In genomic region chr10:87816861-87817260, GRCm38 (mm10) we compare ENCODE assay signal across 35 mouse cellular contexts. TPM values are rescaled to one million over a fixed set of nuclear protein-coding genes. Genes with fewer than 3 reads are reported as not detected.
DNase-seq lines count a peak whose midpoint lies in the region; ATAC-seq and TF ChIP-seq lines count a peak whose summit lies in the region.
"Had no signal": no experiment of that assay in that cellular context is flagged by ENCODE, and none has a peak within 500 bp of the region (broad histone marks: within the 10 kb centered on the region; RNA-seq: fewer than 3 reads in every experiment).

No protein-coding gene starts in this region.

- H3K36me3 ChIP-seq in CH12.LX (replicated peaks in 1 of 2; ENCODE audit: control insufficient read depth in 1 of 2, insufficient read depth in 1 of 2, low read length in 1 of 2): no peaks in the 10 kb centered on the region
- H3K36me3 ChIP-seq in forebrain, postnatal 0 days (ENCODE audit: insufficient read depth): no peaks in the 10 kb centered on the region
- H3K36me3 ChIP-seq in midbrain, postnatal 0 days (ENCODE audit: insufficient read depth, low read length): no peaks in the 10 kb centered on the region
- H3K36me3 ChIP-seq: hindbrain, embryonic 12.5 days; intestine, embryonic 15.5 days; limb, embryonic 13.5 days; midbrain, embryonic 13.5 days; neural tube, embryonic 15.5 days had no signal

- in situ Hi-C loops in CH12.LX (cut with MboI; ENCODE audit: low pct_ligation_motif_present, low pct_unique_long_range_greater_than_20kb, low sequenced_read_pairs): no loop called here

- H3K4me2 ChIP-seq in CH12.LX (ENCODE audit: insufficient read depth, low read depth, poor library complexity, severe bottlenecking): 0 out of 2 replicates have a peak overlapping the region, but pooled peaks have one; percentile 65
- H3K4me2 ChIP-seq in forebrain, postnatal 0 days (ENCODE audit: low read depth): no peak overlapping the region
- H3K4me2 ChIP-seq in midbrain, postnatal 0 days (ENCODE audit: low read depth, low read length, poor library complexity, severe bottlenecking): no peak overlapping the region
- H3K4me2 ChIP-seq: heart, embryonic 11.5 days; hindbrain, embryonic 12.5 days; intestine, embryonic 15.5 days; limb, embryonic 13.5 days; liver, embryonic 11.5 days; midbrain, embryonic 13.5 days; neural tube, embryonic 15.5 days had no signal

- ATAC-seq in frontal cortex, adult (ENCODE audit: low TSS enrichment): peak; percentile 34; the same call in 1 of the 2 replicates
- ATAC-seq in forebrain, postnatal 0 days: peak; percentile 67
- no peak for ATAC-seq in midbrain, postnatal 0 days (ENCODE audit: low FRiP score)
- ATAC-seq: hindbrain, postnatal 0 days; intestine, embryonic 15.5 days; midbrain, embryonic 13.5 days; Patski had no signal

- no peak for TF ChIP-seq RAD21 in CH12.LX (IDR thresholded peaks at IDR 0.05; ENCODE audit: low read depth, low read length)

- H3K27ac ChIP-seq in CH12.LX (ENCODE audit: insufficient read depth, low read depth): no peak overlapping the region
- no peak overlapping the region for H3K27ac ChIP-seq in forebrain, postnatal 0 days (ENCODE audit: low read depth, low read length)
- H3K27ac ChIP-seq in midbrain, postnatal 0 days (ENCODE audit: low read depth, low read length): no peak overlapping the region
- H3K27ac ChIP-seq: hindbrain, embryonic 12.5 days; hindbrain, postnatal 0 days; intestine, embryonic 15.5 days; kidney, postnatal 0 days; left cerebral cortex, adult 2 months; limb, embryonic 13.5 days; midbrain, embryonic 13.5 days; neural tube, embryonic 15.5 days; stomach, postnatal 0 days had no signal

- no peak for TF ChIP-seq CTCF in CH12.LX (conservative IDR thresholded peaks at IDR 0.05 in 1 of 2, IDR thresholded peaks at IDR 0.05 in 1 of 2; ENCODE audit: low read depth in 2 of 2, low read length in 2 of 2)
- no peak for TF ChIP-seq CTCF in forebrain, postnatal 0 days (IDR thresholded peaks at IDR 0.05; ENCODE audit: low read depth)
- TF ChIP-seq CTCF in midbrain, postnatal 0 days (IDR thresholded peaks at IDR 0.05): no peak

- peaks cover 3 to 5% of the 10 kb centered on the region in 2 experiments; a peak in 1 of 4 replicates for H3K4me1 ChIP-seq in CH12.LX (ENCODE audit: control insufficient read depth in 1 of 2, insufficient read depth in 2 of 2)
- peaks cover 9% of the 10 kb centered on the region; the same call in 1 of the 2 replicates for H3K4me1 ChIP-seq in forebrain, postnatal 0 days (ENCODE audit: insufficient read depth)
- H3K4me1 ChIP-seq in midbrain, postnatal 0 days (ENCODE audit: insufficient read depth, low read length): no peaks in the 10 kb centered on the region
- H3K4me1 ChIP-seq: intestine, embryonic 15.5 days had no signal

- H3K79me2 ChIP-seq in CH12.LX (replicated peaks; ENCODE audit: control insufficient read depth, extremely low read depth, insufficient read depth, poor library complexity, severe bottlenecking): no peaks in the 10 kb centered on the region

- H3K9me3 ChIP-seq in CH12.LX (replicated peaks; ENCODE audit: low read length): no peaks in the 10 kb centered on the region
- no peaks in the 10 kb centered on the region for H3K9me3 ChIP-seq in forebrain, postnatal 0 days (ENCODE audit: low read length)
- no peaks in the 10 kb centered on the region for H3K9me3 ChIP-seq in midbrain, postnatal 0 days (ENCODE audit: low read length)
- H3K9me3 ChIP-seq: hindbrain, embryonic 12.5 days; intestine, embryonic 15.5 days; limb, embryonic 13.5 days; midbrain, embryonic 13.5 days; neural tube, embryonic 15.5 days had no signal

- H3K27me3 ChIP-seq in CH12.LX (replicated peaks): no peaks in the 10 kb centered on the region
- H3K27me3 ChIP-seq in forebrain, postnatal 0 days (ENCODE audit: insufficient read depth, low read length): no peaks in the 10 kb centered on the region
- H3K27me3 ChIP-seq in midbrain, postnatal 0 days (ENCODE audit: insufficient read depth, low read length): no peaks in the 10 kb centered on the region
- H3K27me3 ChIP-seq: hindbrain, embryonic 12.5 days; intestine, embryonic 15.5 days; midbrain, embryonic 13.5 days; neural tube, embryonic 15.5 days; Patski had no signal

- no peak for TF ChIP-seq POLR2A in CH12.LX (IDR thresholded peaks at IDR 0.05; ENCODE audit: low read depth, low read length)

- 22% methylated on average over 4 of the region's 4 CpGs for WGBS in forebrain, postnatal 0 days
- 40% methylated on average over 4 of the region's 4 CpGs for WGBS in midbrain, postnatal 0 days

- H3K9ac ChIP-seq in CH12.LX (ENCODE audit: insufficient read depth, low read depth): no peak overlapping the region
- no peak overlapping the region for H3K9ac ChIP-seq in forebrain, postnatal 0 days
- no peak overlapping the region for H3K9ac ChIP-seq in midbrain, postnatal 0 days (replicated peaks; ENCODE audit: low read length, poor library complexity, severe bottlenecking)
- H3K9ac ChIP-seq: hindbrain, embryonic 12.5 days; intestine, embryonic 15.5 days; limb, embryonic 13.5 days; midbrain, embryonic 13.5 days; neural tube, embryonic 15.5 days had no signal

- TF ChIP-seq EP300 in CH12.LX (IDR thresholded peaks at IDR 0.05; ENCODE audit: low read length): no peak

- dilution Hi-C loops in CH12.LX (cut with MboI; ENCODE audit: extremely low pct_ligation_motif_present, extremely low pct_unique_long_range_greater_than_20kb, low sequenced_read_pairs): no loop called here

- no peak overlapping the region for H3K4me3 ChIP-seq in CH12.LX (replicated peaks in 1 of 3; ENCODE audit: low read depth in 2 of 3, low read length in 2 of 3, poor library complexity in 1 of 3)
- H3K4me3 ChIP-seq in forebrain, postnatal 0 days (ENCODE audit: low read depth, low read length): no peak overlapping the region
- no peak overlapping the region for H3K4me3 ChIP-seq in midbrain, postnatal 0 days (ENCODE audit: low read depth, low read length)
- H3K4me3 ChIP-seq: hindbrain, embryonic 12.5 days; intestine, embryonic 15.5 days; left cerebral cortex, adult 2 months; limb, embryonic 13.5 days; midbrain, embryonic 13.5 days; neural tube, embryonic 15.5 days had no signal

- no peak for DNase-seq in frontal cortex, postnatal 25 days (ENCODE audit: low spot score in 2 of 2)
- DNase-seq in CH12.LX (ENCODE audit: extremely low read depth): peak; percentile 34
- DNase-seq in brain, adult 2 months (ENCODE audit: low read depth, low spot score): peak; percentile 63
- DNase-seq in forebrain, postnatal 0 days: peak; percentile 29
- no peak for DNase-seq in midbrain, postnatal 0 days (ENCODE audit: low spot score)
- no peak for DNase-seq in heart, adult 8-10 months (ENCODE audit: low spot score)
- no peak for DNase-seq in embryo, embryonic 10 days (ENCODE audit: low spot score)
- DNase-seq: adrenal gland, postnatal 14 days; B cell, adult 2 months; cerebellum, adult 2 months; cerebellum, postnatal 14 days; gastrocnemius, postnatal 25 days; heart, adult 11 months; heart, postnatal 36 days; kidney, adult 2 months; lung, postnatal 4 days; retina, postnatal 1 day; spleen, adult 18-20 months; thymus, adult 2 months; thymus, postnatal 4 days had no signal

TF ChIP-seq in CH12.LX, 34 proteins besides CTCF, POLR2A, EP300 and RAD21:
- TF ChIP-seq ELF1 (IDR thresholded peaks at IDR 0.05; ENCODE audit: low read depth, low read length): no peak
- TF ChIP-seq JUND (conservative IDR thresholded peaks at IDR 0.05; ENCODE audit: low read depth, low read length): no peak
- peak; percentile 56 for TF ChIP-seq IRF4 (IDR thresholded peaks at IDR 0.05; ENCODE audit: low read depth, low read length)
- 0 out of 2 replicates have a peak, but pooled peaks have one; percentile 17 for TF ChIP-seq MEF2A (IDR thresholded peaks at IDR 0.05; ENCODE audit: borderline replicate concordance, low read depth, low read length)
- TF ChIP-seq JUN (IDR thresholded peaks at IDR 0.05; ENCODE audit: insufficient read depth, low read depth, low read length): no peak
- no peak for TF ChIP-seq KAT2A (IDR thresholded peaks at IDR 0.05; ENCODE audit: insufficient replicate concordance, low read length)
- TF ChIP-seq BHLHE40 (IDR thresholded peaks at IDR 0.05; ENCODE audit: low read depth, low read length): 0 out of 2 replicates have a peak, but pooled peaks have one; percentile 13
- TF ChIP-seq ZKSCAN1 (IDR thresholded peaks at IDR 0.05; ENCODE audit: borderline replicate concordance, low read depth, low read length): no peak
- TF ChIP-seq MAFK (IDR thresholded peaks at IDR 0.05; ENCODE audit: insufficient replicate concordance, low read length): 0 out of 2 replicates have a peak, but pooled peaks have one; percentile 7
- peak; percentile 13; the same call in 1 of the 2 replicates for TF ChIP-seq ETS1 (conservative IDR thresholded peaks at IDR 0.05; ENCODE audit: low read depth, low read length)
- no peak for TF ChIP-seq NELFE (IDR thresholded peaks at IDR 0.05; ENCODE audit: low read depth, low read length)
- TF ChIP-seq USF1 (IDR thresholded peaks at IDR 0.05; ENCODE audit: low read depth, low read length): no peak
- TF ChIP-seq HCFC1 (IDR thresholded peaks at IDR 0.05; ENCODE audit: low read depth, low read length): no peak

RNA-seq across cellular contexts. Expression of gene Igf1, which starts 41.2 kb away (rescaled TPM):
- total RNA-seq in CH12.LX (2012; rRNA removed) (not detected in 2 replicates), CH12.LX (2014; rRNA removed) (not detected in 2 replicates)
- polyA plus RNA-seq in CH12.LX (2012; ENCODE audit: insufficient read length, low read depth): 0.23 TPM in 1 of 2 replicates, not detected in the other
- 9.3 and 11.5 TPM in 2 replicates for total RNA-seq in forebrain, postnatal 0 days (2014; rRNA removed)
- polyA plus RNA-seq in forebrain, postnatal 0 days (2015; fragmentation: Nextera tagmentation; extraction: Ambion mirVana): 8.4 and 10.9 TPM in 2 replicates
- total RNA-seq in midbrain, postnatal 0 days (2014; rRNA removed): 11.5 and 15.0 TPM in 2 replicates
- 13.1 and 13.3 TPM in 2 replicates for polyA plus RNA-seq in midbrain, postnatal 0 days (2015; fragmentation: Nextera tagmentation; extraction: Ambion mirVana)
- 1 to 10 TPM; 7.6 to 9.7 (median 8.2) TPM for total RNA-seq in heart, adult 8-10 months (2022)
- total RNA-seq: megakaryocyte-erythroid progenitor cell, adult 5-6 weeks; monocyte, adult 5-6 weeks had no signal

Comparison
In these comparisons a context has a peak if more than half of its experiments do, and no peak if none do; other contexts are left out.
1. DNase-seq: peak in CH12.LX (single experiment), brain, adult 2 months (single experiment) and forebrain, postnatal 0 days (single experiment); none in frontal cortex, postnatal 25 days (0 of 2), midbrain, postnatal 0 days (single experiment), heart, adult 8-10 months (single experiment) and embryo, embryonic 10 days (single experiment).